8 mouse cellular contexts compared by ENCODE assay signal in the genomic region with DNA sequence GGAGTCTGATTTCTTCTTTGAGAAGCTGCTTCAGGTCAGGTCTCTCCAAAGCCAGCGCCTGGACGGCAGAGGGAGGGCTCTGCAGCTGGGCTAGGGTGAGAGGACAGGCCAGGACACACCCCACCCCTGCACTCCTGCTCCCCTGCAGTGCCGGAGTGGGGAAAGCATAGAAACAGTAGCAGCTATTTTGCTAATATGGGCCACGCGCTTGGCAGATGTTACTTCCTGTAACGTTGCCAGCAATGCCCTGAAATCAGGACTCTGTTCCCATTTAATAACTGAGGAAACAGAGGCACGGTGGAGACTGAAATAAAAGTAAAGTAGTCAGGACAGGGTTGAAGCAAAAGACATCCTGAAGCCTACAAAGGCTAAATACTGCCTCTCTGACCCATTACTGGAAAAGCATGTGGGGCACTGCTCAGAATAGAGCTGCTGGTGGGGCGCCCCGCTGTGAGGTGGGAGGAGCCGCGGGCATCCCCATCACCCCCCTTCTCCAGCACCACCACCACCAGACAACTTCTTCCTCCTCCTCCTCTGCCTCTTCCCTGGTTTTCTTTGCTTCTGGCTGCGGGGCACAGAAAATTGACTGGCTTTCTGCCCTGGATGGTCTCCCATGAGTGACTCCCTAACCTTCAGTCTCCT.
DNase-seq lines count a peak whose midpoint lies in the region; ATAC-seq and TF ChIP-seq lines count a peak whose summit lies in the region.

No protein-coding gene starts in this region.

- ATAC-seq in embryonic facial prominence, embryonic 15.5 days (ENCODE audit: insufficient number of reproducible peaks, low FRiP score, low TSS enrichment, low read depth): no peak
- 0 out of 2 replicates have a peak, but pooled peaks have one; percentile 29 for ATAC-seq in intestine, embryonic 15.5 days

- DNase-seq in left cerebral cortex, adult 2 months (ENCODE audit: extremely low spot score in 1 of 2, low spot score in 2 of 2): no peak
- DNase-seq in left cerebral cortex, adult 8-10 months (ENCODE audit: low spot score in 2 of 2): no peak
- peak; percentile 5 to 26 for DNase-seq in cerebellum, adult 18-20 months
- peak; percentile 36 for DNase-seq in neural tube, embryonic 10.5 days (ENCODE audit: extremely low spot score, low spot score)
- DNase-seq in urinary bladder, postnatal 14 days (ENCODE audit: low spot score): no peak
- DNase-seq in urinary bladder, postnatal 25 days (ENCODE audit: low spot score): no peak

- H3K27ac ChIP-seq in left cerebral cortex, adult 2 months: peak overlapping the region; percentile 71
- no peak overlapping the region for H3K27ac ChIP-seq in embryonic facial prominence, embryonic 15.5 days (replicated peaks)
- H3K27ac ChIP-seq in intestine, embryonic 15.5 days: no peak overlapping the region

- TF ChIP-seq CTCF in left cerebral cortex, adult 2 months (IDR thresholded peaks at IDR 0.05): no peak

- peaks cover 17% of the 10 kb centered on the region for H3K27me3 ChIP-seq in embryonic facial prominence, embryonic 15.5 days
- H3K27me3 ChIP-seq in intestine, embryonic 15.5 days (replicated peaks): no peaks in the 10 kb centered on the region

- 3% methylated on average over 12 of the region's 12 CpGs for WGBS in embryonic facial prominence, embryonic 15.5 days
- WGBS in intestine, embryonic 15.5 days: 10% methylated on average over 12 of the region's 12 CpGs

- H3K9me3 ChIP-seq in embryonic facial prominence, embryonic 15.5 days (replicated peaks): no peaks in the 10 kb centered on the region
- H3K9me3 ChIP-seq in intestine, embryonic 15.5 days: no peaks in the 10 kb centered on the region

- intact Hi-C loops in left cerebral cortex, adult 2 months (cut with DNase I): loop anchor here (5.0 kb wide), 4 partner anchors 71 to 194 kb away; a partner anchor contains a TSS

- H3K4me3 ChIP-seq in left cerebral cortex, adult 2 months: no peak overlapping the region
- 0 out of 2 replicates have a peak overlapping the region, but pooled peaks have one; percentile 1 for H3K4me3 ChIP-seq in embryonic facial prominence, embryonic 15.5 days (replicated peaks)
- H3K4me3 ChIP-seq in intestine, embryonic 15.5 days (replicated peaks): no peak overlapping the region

- no peaks in the 10 kb centered on the region for H3K36me3 ChIP-seq in embryonic facial prominence, embryonic 15.5 days
- H3K36me3 ChIP-seq in intestine, embryonic 15.5 days: no peaks in the 10 kb centered on the region

- peaks cover 25% of the 10 kb centered on the region for H3K4me1 ChIP-seq in embryonic facial prominence, embryonic 15.5 days
- H3K4me1 ChIP-seq in intestine, embryonic 15.5 days (replicated peaks): peaks cover 20% of the 10 kb centered on the region

- no peak overlapping the region for H3K9ac ChIP-seq in embryonic facial prominence, embryonic 15.5 days
- no peak overlapping the region for H3K9ac ChIP-seq in intestine, embryonic 15.5 days

- H3K4me2 ChIP-seq in embryonic facial prominence, embryonic 15.5 days (replicated peaks): peak overlapping the region; percentile 30
- peak overlapping the region; percentile 35 for H3K4me2 ChIP-seq in intestine, embryonic 15.5 days (replicated peaks)

Comparison
In these comparisons a context has a peak if more than half of its experiments do, and no peak if none do; other contexts are left out.
1. DNase-seq: peak in cerebellum, adult 18-20 months (2 of 2) and neural tube, embryonic 10.5 days (single experiment); none in left cerebral cortex, adult 2 months (0 of 2), left cerebral cortex, adult 8-10 months (0 of 2), urinary bladder, postnatal 14 days (single experiment) and urinary bladder, postnatal 25 days (single experiment).